Mouse (Mus musculus): ENCODE measurements around the gene Pafah1b2.

Gene Pafah1b2

DNA sequence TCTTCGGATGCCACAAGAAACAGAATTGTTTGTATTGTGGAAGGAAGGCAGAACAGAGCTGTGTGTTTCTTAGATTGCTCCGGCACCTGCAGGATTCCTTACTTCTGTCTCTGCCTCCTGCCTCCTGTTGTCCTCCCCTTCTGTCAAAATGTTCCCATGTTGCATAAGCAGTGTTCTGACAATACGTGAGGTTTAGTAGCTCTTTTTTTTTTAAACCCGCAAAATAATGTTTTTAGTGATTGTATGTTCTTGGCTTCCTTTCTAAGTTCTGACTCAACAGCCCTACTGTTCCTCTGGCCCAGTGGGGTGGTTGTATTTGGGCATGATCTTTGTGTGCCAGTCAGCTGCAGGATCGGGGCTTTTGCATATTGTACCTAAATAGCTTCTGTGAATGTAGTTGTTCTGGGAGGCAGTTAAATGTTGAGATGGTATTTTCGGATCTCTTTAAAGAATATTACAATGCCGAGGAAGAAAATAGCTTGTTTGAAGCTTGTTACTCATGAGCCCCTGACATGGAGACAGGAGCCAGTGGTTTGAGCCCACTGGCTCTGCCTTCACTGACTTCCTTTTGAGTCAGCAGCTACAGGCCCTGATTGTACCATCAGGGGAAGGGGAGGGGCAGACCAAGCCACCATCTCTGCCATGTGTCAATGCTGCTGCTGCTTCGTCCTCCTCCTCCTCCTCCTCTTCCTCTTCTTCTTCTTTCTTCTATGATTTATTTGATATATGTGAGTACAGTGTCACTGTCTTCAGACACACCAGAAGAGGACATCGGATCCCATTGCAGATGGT is 13.8 kb upstream of the Pafah1b2 start:
- DNase-seq (ENCODE audit: low spot score): no peak

DNA sequence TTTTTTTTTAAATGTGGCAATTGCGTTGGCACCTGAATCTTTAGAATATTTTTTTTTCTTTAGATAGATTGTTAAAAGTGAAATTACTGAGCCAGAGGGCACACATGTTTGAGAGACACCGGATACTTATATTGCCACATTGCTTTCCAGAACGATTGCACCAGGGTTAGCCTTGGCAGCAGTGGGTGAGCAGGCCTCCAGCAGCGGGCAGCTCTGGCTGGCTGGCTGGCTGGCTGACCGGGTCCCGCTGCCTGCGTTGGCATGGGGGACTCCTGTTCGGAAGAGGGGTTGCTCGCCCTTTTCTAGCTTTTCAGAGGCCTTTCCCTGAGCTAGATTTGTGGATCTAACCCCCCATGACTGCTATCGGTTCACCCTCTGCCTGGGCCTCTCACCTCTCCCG is 11.1 kb upstream of the Pafah1b2 start:
- no peak for DNase-seq (ENCODE audit: low spot score)

DNA sequence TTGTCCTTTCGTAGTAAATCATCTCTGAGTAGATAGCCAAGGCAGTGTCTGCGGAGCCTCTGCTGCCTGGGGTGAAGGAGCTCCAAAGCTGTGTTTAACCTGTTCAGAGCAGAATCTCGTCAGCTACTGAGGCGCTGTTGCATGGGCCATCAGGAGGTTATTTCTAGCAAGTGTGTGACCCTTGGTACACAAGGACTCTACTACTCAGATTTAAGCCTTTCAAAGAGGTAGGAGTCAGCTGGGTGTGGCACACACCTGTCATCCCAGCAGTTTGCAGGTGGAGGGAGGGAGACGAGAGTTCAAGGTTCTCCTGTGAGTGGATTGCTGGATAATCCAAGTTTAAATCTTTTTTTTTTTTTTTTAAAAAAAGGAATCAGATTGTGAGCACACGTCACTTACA is 7.5 kb upstream of the Pafah1b2 start:
- no peak for DNase-seq (ENCODE audit: low spot score)

DNA sequence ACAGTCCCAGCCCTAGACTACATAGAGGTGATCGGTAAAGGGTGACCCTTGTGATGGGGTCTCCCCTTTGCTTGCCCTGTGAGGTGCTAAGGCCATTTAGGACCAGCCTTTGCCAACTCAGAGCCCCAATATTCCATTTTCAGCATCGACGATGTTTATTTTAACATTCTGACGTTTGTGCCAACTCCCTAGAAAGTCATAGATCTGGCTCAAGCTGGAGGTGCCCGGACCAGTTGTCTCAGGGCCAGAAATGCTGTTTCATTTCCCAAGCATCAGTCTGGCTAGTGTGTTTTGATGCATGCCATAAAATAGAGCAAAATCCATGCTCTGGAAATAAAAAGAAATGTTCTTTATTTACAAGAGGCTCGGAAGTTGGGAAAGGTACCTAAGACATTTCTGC is 5.8 kb upstream of the Pafah1b2 start:
- no peak for DNase-seq (ENCODE audit: low spot score)

DNA sequence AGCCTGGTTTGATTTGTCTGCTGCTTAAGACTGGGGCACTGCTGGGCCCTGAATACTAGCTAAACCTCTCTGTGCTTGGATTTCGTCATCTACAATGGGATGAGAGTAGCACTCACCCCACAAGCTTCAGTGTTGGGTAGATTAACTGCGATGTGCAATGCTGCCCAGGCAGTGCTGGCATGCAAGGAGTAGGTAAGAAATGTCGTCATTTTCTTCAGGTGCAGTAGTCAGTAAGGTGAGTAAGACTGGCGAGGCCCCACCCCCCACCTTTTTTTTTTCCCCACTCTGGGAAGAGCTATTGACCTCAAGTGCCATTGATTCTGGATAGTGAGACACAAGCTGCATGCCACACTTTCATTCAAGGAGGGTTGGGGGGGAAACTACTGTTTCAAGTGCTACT is 3.9 kb upstream of the Pafah1b2 start:
- DNase-seq (ENCODE audit: low spot score): no peak

DNA sequence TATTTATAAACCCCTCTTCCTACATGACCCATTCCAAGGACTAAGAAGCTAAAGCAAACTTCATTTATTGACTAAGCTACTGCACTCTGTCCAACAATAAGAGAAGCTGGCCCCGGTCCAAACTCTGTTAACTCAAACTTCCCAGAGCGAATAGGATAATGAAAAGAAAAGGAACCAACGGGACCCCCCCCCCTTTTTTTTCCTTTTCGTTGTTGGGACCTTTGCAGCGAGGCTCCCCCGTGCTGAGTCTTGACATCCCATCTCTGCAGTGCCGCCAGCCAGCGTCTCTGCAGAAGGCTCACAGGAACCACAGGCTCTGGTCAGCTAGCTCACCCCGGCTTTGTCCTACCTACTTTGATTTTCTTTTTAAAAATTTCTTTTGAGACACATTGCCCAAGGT is 3.3 kb upstream of the Pafah1b2 start:
- DNase-seq (ENCODE audit: low spot score): peak; percentile 49

DNA sequence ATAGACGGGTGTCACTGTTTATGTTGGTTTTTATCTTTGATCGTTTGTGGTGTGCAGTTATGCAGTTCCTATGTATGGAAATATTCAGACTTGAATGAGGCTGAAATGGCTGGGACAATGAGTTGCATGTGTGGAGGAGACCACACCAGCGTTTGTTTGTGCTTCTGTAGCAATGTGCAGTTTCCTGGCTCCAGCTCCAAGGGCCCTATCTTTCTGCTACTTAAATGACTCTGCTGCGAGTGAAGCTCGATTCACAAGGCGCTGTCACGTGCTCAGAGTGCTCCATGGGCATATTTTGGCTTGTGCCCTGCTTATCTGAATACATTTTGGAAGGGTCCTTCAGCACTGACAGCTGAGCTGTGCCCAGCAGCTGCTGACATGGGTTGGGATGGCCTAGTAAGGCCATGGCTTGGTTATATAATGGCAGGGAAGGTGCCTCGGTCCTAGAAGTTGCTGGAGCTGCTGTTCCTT is 2.6 kb upstream of the Pafah1b2 start:
- DNase-seq (ENCODE audit: low spot score): no peak

DNA sequence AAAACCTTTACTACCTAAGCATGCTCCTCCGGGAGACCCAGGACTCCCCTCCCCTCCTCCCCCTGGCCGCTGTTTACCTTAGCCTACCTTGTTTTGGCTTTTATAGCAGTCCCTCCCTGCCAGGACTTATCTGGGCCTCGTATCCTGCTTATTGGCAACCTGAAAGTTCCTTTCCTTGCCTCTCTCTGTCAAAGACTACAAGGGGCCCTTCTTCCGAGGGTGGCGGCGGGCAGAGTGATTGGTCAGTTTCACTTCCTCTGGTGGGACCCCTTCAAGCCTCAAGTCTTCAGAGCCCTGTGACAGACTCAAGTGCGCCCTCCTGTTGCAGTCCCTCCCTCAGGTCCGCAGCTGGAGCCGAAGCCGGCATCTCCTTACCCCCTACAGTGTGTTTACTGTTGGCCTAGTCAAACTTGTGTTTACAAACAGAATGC is 1.8 kb upstream of the Pafah1b2 start:
- no peak for DNase-seq (ENCODE audit: low spot score)

DNA sequence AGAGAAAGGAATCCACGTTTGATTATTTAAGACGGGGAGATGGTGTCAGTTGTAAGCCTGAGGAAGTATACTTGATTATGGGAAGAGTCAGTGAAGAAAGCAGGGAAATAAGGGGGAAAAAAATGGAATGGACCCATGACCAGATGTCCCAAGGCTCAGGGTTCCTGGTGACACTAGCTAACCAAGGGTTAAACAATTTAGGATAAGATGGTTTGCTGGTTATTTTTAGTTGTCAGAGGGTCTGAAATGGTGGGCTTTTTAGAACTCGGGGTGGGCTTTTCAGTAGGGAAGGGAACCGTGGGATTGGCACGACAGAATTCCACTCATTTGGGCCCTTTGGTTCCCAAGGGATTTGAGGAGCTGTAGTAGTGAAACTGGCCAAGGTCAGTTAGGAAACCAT is 1.1 kb upstream of the Pafah1b2 start:
- no peak for DNase-seq (ENCODE audit: low spot score)

DNA sequence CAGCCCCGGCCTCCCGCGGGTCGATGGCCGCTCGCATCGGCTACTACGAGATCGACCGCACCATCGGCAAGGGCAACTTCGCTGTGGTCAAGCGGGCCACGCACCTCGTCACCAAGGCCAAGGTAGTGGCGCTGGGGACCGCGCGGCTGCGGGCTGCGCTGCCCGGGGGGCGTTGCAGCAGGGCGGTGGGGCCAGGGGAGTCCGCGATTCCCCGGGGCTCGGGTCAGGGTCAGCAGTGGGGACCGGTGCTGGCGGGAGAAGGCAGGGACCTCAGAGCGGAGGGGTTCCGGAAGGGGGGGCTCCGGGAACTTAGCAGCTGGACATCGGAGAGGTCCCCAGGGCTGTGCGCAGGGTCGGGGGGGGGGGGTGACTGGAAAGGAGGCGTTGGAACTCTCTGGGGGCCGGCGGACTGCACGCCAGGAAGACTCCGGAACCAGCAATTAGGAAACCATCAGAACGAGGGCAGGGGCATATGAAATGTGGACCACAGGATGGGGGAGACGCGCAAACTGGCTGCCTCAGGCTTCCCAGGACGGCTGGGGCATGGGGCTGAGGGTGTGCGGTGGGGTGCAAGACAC is 608 bp upstream of the Pafah1b2 start:
- DNase-seq (ENCODE audit: low spot score): no peak

DNA sequence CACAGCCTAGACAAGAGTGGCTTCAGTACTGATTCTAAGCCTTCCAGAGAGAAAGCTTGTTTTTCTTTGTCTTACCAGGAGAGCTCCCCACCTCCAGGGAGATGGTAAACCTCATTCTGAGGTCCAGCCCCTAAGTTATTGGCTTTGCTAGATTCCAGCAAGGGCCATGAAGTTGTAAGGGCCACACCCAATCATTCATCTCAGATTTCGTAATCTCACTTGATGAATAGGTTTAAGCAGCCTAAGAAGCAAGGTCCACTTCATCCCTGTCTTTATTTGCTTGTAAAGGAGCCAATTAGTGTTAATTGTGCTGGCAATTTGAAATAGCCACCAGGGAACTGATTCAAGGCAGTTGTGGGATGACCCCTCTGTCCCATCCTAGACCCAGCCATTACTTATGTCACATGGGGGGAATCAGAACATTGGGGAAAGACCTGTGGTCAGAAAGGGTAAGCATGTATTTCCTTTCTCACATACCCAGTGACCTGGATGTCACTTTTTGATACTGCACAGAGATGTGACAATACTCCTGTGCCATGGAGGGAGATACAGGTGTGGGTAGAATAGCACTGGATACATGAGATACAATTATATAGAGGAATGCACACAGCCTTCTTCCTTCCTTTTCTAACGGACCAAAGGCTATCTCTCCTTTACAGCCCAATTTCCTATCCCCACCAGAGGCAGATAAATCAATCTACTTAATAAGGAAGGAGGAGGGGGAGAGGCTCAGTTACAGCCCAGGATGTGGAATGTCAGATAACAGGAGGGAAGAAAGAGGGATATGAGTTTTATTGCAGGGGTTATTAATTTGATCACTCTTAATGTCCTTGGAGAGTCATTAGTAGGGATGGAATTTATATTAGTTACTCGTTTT is 1.2 kb downstream of the Pafah1b2 start:
- no peak for DNase-seq (ENCODE audit: low spot score)

DNA sequence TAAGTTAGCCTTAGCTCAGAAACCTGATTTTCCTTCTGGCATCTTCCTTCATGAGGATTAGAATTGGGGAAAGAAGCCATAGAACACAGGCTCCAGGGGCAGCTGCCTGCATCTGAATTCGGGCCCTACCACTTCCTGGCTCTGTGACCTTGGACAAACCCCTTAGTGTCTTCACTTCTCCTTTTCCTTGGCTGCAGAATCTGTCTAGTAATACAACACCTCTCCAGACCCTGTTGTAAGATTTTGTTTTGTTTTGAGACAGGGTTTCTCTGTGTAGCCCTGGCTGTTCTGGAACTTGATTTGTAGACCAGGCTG is 2.9 kb downstream of the Pafah1b2 start:
- no peak for DNase-seq (ENCODE audit: low spot score)

DNA sequence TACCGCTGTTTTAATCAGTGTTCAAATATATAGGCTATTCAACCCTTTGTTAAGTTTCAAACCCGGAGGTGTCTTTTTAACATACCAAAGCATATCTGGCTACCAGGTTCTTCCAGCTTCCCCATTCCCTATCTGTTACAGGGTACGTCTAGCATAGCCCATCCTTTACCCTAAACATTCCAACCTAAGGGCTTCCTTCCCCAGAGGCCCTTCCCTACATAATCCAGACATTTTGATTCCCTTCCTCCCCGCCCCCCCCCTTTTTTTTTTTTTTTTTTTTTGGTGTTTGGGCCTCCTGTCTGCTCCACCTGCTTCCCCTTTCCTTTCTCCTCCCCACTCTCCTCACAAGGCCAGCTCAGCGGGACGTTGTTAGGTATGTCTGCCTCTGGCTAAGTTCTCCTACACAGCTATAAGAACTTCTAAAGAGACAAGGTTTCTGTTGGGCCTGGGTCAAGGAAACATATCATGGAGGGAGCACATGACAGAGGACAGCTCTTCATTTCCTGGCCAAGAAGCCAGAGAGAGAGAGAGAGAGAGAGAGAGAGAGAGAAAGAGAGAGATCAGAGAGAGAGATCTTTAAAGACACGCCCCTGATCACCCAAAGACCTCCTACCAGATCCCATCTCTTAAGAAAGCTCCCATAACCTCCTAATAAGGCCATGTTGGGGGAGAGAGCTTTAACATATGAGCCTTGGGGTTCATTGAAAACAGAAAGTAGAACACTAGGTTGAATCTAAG is 3.4 kb downstream of the Pafah1b2 start:
- no peak for DNase-seq (ENCODE audit: low spot score)

DNA sequence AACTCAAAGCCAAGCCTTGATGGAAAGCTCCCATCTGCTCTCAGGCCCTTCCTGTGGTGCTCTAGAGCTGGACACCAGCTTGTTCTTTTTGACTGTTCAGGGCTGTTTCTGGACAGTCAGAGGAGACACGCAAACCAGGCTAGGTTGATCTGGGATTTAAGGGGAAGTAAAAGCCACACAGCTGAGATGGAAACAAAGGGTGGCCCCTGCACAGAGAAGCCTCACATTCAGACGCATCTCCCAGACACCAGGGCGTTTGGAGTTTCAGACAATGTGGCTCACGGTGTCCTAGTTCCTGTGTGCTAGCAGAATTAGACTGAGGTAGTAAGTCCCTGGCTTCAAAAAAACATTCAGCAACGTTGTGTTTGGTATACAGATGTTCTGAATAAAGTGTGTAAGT is 6.3 kb downstream of the Pafah1b2 start:
- DNase-seq (ENCODE audit: low spot score): no peak

DNA sequence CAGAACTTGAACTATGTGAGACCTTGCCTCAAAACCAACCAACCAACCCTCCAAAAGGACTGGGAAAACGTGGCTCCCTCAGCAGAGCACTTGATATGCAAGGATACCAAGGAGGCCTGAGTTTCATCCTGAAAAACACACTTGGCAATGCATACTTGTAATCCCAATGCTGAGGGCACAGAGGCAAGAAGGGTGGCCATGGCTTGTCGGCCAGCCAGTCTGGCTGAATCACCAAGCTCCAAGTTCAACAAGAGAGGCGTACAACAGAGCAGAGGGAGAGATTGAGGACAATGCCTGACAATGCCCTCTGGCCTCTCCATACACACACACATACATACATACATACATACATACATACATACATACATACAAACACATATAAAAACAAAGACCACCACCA is 8.0 kb downstream of the Pafah1b2 start:
- no peak for DNase-seq (ENCODE audit: low spot score)

DNA sequence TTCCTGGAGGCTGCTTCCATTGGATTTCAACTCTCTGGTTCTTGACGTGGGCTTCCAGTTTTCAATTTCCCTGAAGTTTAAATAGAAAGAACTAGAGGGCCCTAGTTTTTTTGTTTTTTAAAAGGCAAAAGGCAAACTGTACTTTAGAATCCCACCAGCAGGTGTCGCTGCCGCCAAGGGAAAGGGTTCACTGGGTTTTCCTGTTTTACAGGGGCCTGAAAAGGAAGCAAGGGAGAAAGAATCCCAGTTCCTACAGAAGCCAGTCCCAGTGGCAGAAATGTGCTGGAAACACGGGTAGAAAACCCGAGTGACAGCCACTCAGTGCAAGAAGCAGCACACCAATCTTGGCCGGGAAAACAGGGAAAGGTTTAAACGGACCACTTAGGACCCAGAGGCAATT is 8.8 kb downstream of the Pafah1b2 start:
- peak; percentile 92 for DNase-seq (ENCODE audit: low spot score)

DNA sequence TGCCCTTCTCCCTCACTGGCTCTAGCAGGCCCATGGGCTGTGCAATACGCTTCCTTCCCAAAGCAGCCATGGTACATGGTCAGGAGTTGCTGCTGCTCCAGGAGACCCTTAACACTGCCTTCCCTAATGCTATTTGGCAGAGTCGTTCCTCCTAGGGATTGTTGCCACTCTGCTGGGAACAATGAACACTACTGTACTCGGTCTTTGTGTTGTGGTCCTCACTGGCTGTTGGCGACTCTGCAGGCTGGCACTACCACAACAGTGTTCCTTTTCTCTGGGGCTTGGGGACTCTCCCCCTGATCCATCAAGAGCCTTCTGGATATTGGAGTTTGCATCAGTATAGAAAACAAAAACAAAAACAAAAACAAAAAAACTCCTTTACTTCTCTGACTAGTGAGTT is 13.5 kb downstream of the Pafah1b2 start:
- DNase-seq (ENCODE audit: low spot score): no peak

DNA sequence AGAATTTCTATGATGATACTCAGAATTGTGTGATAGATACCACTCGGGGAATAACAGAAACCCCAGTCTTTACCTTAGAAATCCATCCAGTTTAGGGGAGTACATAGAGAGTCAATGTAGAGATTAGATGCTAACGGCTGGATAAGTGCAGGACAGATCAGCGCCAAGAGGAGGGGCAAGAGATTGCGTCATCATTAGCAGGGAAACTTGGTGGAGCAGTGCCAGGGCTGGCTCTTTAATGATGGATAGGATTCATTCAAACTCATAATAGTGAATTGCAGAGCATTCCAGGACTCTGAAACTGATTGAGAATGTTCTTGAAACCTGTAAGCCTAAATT is 27.3 kb downstream of the Pafah1b2 start:
- peak; percentile 51 for DNase-seq (ENCODE audit: low spot score)

DNA sequence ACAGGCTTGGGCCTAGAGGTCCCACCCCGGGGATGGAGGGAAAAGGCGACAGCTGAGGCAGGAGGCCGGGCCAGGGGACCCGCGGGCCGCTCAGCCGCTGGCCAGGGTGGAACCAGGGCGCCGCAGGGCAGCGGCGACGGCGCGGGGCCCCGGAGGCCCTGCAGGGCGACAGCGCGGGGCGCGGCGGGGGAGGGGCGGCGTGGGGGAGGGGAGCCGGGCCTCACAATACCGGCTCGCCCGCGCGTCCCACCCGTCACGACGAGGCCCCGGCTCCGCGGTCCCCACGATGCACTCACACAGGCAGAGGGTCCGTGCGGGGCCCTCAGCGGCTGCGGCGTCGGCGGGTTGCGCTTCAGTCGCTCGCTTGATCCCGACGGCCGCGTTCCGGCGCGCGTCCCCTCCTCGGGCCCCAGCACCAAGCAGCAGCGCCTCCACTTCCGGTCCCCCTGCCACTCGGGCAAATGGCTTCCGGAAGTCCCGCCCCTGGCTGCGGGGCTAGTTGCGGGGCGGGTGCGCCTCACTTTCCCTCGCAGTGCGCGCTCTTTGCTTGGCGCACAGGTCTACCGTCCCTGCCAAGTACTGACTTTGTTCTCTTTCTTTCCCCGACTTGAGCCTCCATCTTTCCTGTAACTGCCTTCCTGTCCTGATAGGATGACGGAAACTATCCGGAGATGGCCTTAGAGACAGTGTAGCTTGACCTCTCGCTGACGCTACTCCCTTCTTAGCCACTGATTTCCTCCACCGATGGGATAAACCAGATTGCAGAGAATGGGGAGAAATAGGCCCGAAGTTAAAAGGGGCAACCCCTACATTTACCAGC is 27.9 kb downstream of the Pafah1b2 start:
- DNase-seq (ENCODE audit: low spot score): peak; percentile 86

DNA sequence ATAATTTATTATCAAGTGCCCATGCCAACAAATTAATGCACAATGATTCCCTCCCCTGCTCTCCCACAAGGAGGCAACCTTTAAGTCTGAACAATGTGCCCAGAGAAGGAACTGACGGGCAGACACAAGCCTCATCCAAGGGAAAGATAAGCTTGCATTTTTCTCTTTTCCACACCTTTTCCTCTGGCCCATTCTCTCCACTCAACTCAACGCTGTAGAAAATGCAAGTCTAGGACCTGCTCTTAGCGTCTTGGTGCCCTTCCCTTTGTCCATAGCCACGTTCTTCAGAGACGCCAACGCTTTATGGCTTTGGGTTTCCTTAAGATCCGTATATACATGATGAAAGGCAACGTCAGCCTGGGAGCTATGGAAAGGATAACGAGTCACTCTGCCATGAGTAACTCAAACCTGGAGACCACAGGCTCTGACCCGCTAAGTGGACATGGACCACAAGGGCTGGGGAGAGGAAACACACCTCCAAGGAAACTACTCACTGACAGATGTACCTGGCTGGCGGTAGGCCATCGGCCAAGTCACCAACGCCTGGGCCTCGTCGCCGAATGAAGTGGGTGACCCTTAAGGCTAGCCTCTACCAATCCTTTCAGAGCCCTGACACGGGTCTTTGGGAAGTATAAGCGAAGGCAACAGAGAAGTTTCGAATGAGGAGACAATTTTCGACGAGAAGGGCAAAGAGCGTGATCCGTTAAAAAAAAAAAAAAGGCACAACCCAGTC is 28.6 kb downstream of the Pafah1b2 start:
- peak; percentile 22 for DNase-seq (ENCODE audit: low spot score)

DNA sequence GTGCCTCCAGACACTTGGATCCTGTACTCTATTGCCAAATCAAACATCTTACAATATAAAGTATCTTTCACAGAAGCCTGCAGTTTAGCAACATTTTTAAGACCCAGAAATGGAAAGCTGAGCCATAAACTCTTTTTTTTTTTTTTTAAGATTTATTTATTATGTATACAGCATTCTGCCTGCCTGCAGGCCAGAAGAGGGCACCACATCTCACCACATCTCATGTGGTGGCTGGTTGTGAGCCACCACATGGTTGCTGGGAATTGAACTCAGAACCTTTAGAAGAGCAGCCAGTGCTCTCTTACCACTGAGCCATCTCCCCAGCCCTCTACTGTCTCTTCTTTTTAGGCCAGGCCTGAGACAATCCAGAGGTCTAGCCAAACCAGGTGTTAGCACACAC is 31.2 kb downstream of the Pafah1b2 start:
- no peak for DNase-seq (ENCODE audit: low spot score)
